Mouse (Mus musculus): ENCODE data around the gene Prkaa2. TPM values are rescaled to one million over a fixed set of nuclear protein-coding genes. Genes with fewer than 3 reads are reported as not detected.
A peak's percentile ranks its signal among the peaks of the same experiment; 100 is the strongest.

Gene Prkaa2
- polyA plus RNA-seq, 1 experiment from 2014 or later = 0.72 TPM

GRCm38 (mm10) chr4:105076152-105076551, 33.5 kb downstream of the Prkaa2 start:
- Histone ChIP-seq H3K4me2 (ENCODE audit: low read depth, severe bottlenecking) (no peak overlapping the region), H3K4me1 (ENCODE audit: control insufficient read depth, insufficient read depth, low read length) (no peaks in the 10 kb centered on the region), H3K9ac (ENCODE audit: low read length) (no peak overlapping the region), H3K27me3 (ENCODE audit: control insufficient read depth, insufficient read depth, low read length) (no peaks in the 10 kb centered on the region), H3K27ac (replicated peaks; ENCODE audit: low read depth, low read length) (no peak overlapping the region), H3K9me3 (ENCODE audit: control insufficient read depth, low read length) (no peaks in the 10 kb centered on the region), H3K36me3 (ENCODE audit: control insufficient read depth, insufficient read depth, low read length) (no peaks in the 10 kb centered on the region), H3K4me3 (ENCODE audit: low read depth, low read length) (no peak overlapping the region)
- no peak for ATAC-seq (ENCODE audit: insufficient number of reproducible peaks, low FRiP score, low TSS enrichment, low read depth)
- no peak for DNase-seq (ENCODE audit: low spot score)
- WGBS = 85% methylated on average over 6 of the region's 6 CpGs

GRCm38 (mm10) chr4:105071761-105072427, 37.8 kb downstream of the Prkaa2 start:
- Histone ChIP-seq H3K4me1 (ENCODE audit: control insufficient read depth, insufficient read depth, low read length) (no peaks in the 10 kb centered on the region), H3K4me2 (ENCODE audit: low read depth, severe bottlenecking) (no peak overlapping the region), H3K4me3 (ENCODE audit: low read depth, low read length) (no peak overlapping the region), H3K27ac (replicated peaks; ENCODE audit: low read depth, low read length) (no peak overlapping the region), H3K27me3 (ENCODE audit: control insufficient read depth, insufficient read depth, low read length) (no peaks in the 10 kb centered on the region), H3K9me3 (ENCODE audit: control insufficient read depth, low read length) (no peaks in the 10 kb centered on the region), H3K9ac (ENCODE audit: low read length) (no peak overlapping the region), H3K36me3 (ENCODE audit: control insufficient read depth, insufficient read depth, low read length) (no peaks in the 10 kb centered on the region)
- no peak for ATAC-seq (ENCODE audit: insufficient number of reproducible peaks, low FRiP score, low TSS enrichment, low read depth)
- no peak for DNase-seq (ENCODE audit: low spot score)
- WGBS = 90% methylated on average over 3 of the region's 3 CpGs

GRCm38 (mm10) chr4:105070982-105071381, 38.7 kb downstream of the Prkaa2 start:
- Histone ChIP-seq H3K9me3 (ENCODE audit: control insufficient read depth, low read length) (no peaks in the 10 kb centered on the region), H3K27me3 (ENCODE audit: control insufficient read depth, insufficient read depth, low read length) (no peaks in the 10 kb centered on the region), H3K9ac (ENCODE audit: low read length) (no peak overlapping the region), H3K4me3 (ENCODE audit: low read depth, low read length) (no peak overlapping the region), H3K36me3 (ENCODE audit: control insufficient read depth, insufficient read depth, low read length) (no peaks in the 10 kb centered on the region), H3K4me2 (ENCODE audit: low read depth, severe bottlenecking) (no peak overlapping the region), H3K4me1 (ENCODE audit: control insufficient read depth, insufficient read depth, low read length) (no peaks in the 10 kb centered on the region), H3K27ac (replicated peaks; ENCODE audit: low read depth, low read length) (no peak overlapping the region)
- ATAC-seq (ENCODE audit: insufficient number of reproducible peaks, low FRiP score, low TSS enrichment, low read depth) (no peak), DNase-seq (ENCODE audit: low spot score) (peak; percentile 84)
- 30% methylated on average over 3 of the region's 3 CpGs for WGBS

GRCm38 (mm10) chr4:105051291-105051690, 58.4 kb downstream of the Prkaa2 start:
- no peak for DNase-seq (ENCODE audit: low spot score)
- WGBS = 92% methylated on average over 5 of the region's 5 CpGs
- Histone ChIP-seq H3K4me3 (ENCODE audit: low read depth, low read length) (no peak overlapping the region), H3K27ac (replicated peaks; ENCODE audit: low read depth, low read length) (no peak overlapping the region), H3K9ac (ENCODE audit: low read length) (no peak overlapping the region), H3K4me2 (ENCODE audit: low read depth, severe bottlenecking) (no peak overlapping the region), H3K4me1 (ENCODE audit: control insufficient read depth, insufficient read depth, low read length) (no peaks in the 10 kb centered on the region), H3K27me3 (ENCODE audit: control insufficient read depth, insufficient read depth, low read length) (no peaks in the 10 kb centered on the region), H3K36me3 (ENCODE audit: control insufficient read depth, insufficient read depth, low read length) (no peaks in the 10 kb centered on the region), H3K9me3 (ENCODE audit: control insufficient read depth, low read length) (no peaks in the 10 kb centered on the region)
- no peak for ATAC-seq (ENCODE audit: insufficient number of reproducible peaks, low FRiP score, low TSS enrichment, low read depth)

GRCm38 (mm10) chr4:105050041-105050440, 59.6 kb downstream of the Prkaa2 start:
- 83% methylated on average over 1 of the region's 1 CpGs for WGBS
- no peaks in the 10 kb centered on the region for H3K4me1 ChIP-seq (ENCODE audit: control insufficient read depth, insufficient read depth, low read length)
- no peak overlapping the region for H3K4me2 ChIP-seq (ENCODE audit: low read depth, severe bottlenecking)
- H3K27me3 ChIP-seq (ENCODE audit: control insufficient read depth, insufficient read depth, low read length) = no peaks in the 10 kb centered on the region
- no peak overlapping the region for H3K27ac ChIP-seq (replicated peaks; ENCODE audit: low read depth, low read length)
- H3K9me3 ChIP-seq (ENCODE audit: control insufficient read depth, low read length) = no peaks in the 10 kb centered on the region
- no peak overlapping the region for H3K9ac ChIP-seq (ENCODE audit: low read length)
- H3K36me3 ChIP-seq (ENCODE audit: control insufficient read depth, insufficient read depth, low read length) = no peaks in the 10 kb centered on the region
- H3K4me3 ChIP-seq (ENCODE audit: low read depth, low read length) = no peak overlapping the region
- DNase-seq (ENCODE audit: low spot score) (no peak), ATAC-seq (ENCODE audit: insufficient number of reproducible peaks, low FRiP score, low TSS enrichment, low read depth) (no peak)

GRCm38 (mm10) chr4:105034259-105034658, 75.4 kb downstream of the Prkaa2 start:
- H3K9ac ChIP-seq (ENCODE audit: low read length) = no peak overlapping the region
- ATAC-seq (ENCODE audit: insufficient number of reproducible peaks, low FRiP score, low TSS enrichment, low read depth) (no peak), DNase-seq (ENCODE audit: low spot score) (no peak)
- no peak overlapping the region for H3K27ac ChIP-seq (replicated peaks; ENCODE audit: low read depth, low read length)
- H3K9me3 ChIP-seq (ENCODE audit: control insufficient read depth, low read length) = no peaks in the 10 kb centered on the region
- no peaks in the 10 kb centered on the region for H3K27me3 ChIP-seq (ENCODE audit: control insufficient read depth, insufficient read depth, low read length)
- H3K36me3 ChIP-seq (ENCODE audit: control insufficient read depth, insufficient read depth, low read length) = no peaks in the 10 kb centered on the region
- no peak overlapping the region for H3K4me3 ChIP-seq (ENCODE audit: low read depth, low read length)
- H3K4me2 ChIP-seq (ENCODE audit: low read depth, severe bottlenecking) = no peak overlapping the region
- H3K4me1 ChIP-seq (ENCODE audit: control insufficient read depth, insufficient read depth, low read length) = no peaks in the 10 kb centered on the region

GRCm38 (mm10) chr4:105033153-105033552, 76.5 kb downstream of the Prkaa2 start:
- H3K9me3 ChIP-seq (ENCODE audit: control insufficient read depth, low read length) = no peaks in the 10 kb centered on the region
- no peaks in the 10 kb centered on the region for H3K4me1 ChIP-seq (ENCODE audit: control insufficient read depth, insufficient read depth, low read length)
- H3K4me3 ChIP-seq (ENCODE audit: low read depth, low read length) = no peak overlapping the region
- H3K27me3 ChIP-seq (ENCODE audit: control insufficient read depth, insufficient read depth, low read length) = no peaks in the 10 kb centered on the region
- ATAC-seq (ENCODE audit: insufficient number of reproducible peaks, low FRiP score, low TSS enrichment, low read depth) (no peak), DNase-seq (ENCODE audit: low spot score) (no peak)
- no peak overlapping the region for H3K27ac ChIP-seq (replicated peaks; ENCODE audit: low read depth, low read length)
- no peak overlapping the region for H3K4me2 ChIP-seq (ENCODE audit: low read depth, severe bottlenecking)
- WGBS = 56% methylated on average over 7 of the region's 7 CpGs
- H3K9ac ChIP-seq (ENCODE audit: low read length) = no peak overlapping the region
- no peaks in the 10 kb centered on the region for H3K36me3 ChIP-seq (ENCODE audit: control insufficient read depth, insufficient read depth, low read length)

DNA sequence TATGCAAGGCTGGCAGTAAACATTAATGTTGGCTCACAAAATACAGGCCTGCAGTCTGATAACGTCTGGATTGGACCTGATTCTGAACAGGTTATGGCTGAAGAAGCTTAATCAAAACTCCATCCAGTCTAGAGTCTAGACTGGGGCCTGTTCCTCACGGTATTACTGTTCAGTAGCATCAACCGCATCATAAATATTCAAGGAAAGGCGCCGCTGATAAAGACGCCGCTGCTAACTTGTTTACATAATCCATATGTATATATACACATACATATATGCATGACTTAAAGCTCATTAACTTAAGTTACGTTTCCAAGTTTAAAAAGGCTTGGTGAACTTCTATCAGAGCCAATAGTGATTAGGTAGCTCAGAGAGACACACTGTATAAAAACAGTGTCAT, 78.6 kb downstream of the Prkaa2 start:
- Histone ChIP-seq H3K27me3 (ENCODE audit: control insufficient read depth, insufficient read depth, low read length) (no peaks in the 10 kb centered on the region), H3K9me3 (ENCODE audit: control insufficient read depth, low read length) (no peaks in the 10 kb centered on the region), H3K4me2 (ENCODE audit: low read depth, severe bottlenecking) (no peak overlapping the region), H3K4me1 (ENCODE audit: control insufficient read depth, insufficient read depth, low read length) (no peaks in the 10 kb centered on the region), H3K27ac (replicated peaks; ENCODE audit: low read depth, low read length) (no peak overlapping the region), H3K9ac (ENCODE audit: low read length) (no peak overlapping the region), H3K4me3 (ENCODE audit: low read depth, low read length) (no peak overlapping the region), H3K36me3 (ENCODE audit: control insufficient read depth, insufficient read depth, low read length) (no peaks in the 10 kb centered on the region)
- 85% methylated on average over 8 of the region's 8 CpGs for WGBS
- DNase-seq (ENCODE audit: low spot score) (no peak), ATAC-seq (ENCODE audit: insufficient number of reproducible peaks, low FRiP score, low TSS enrichment, low read depth) (no peak)

- Histone ChIP-seq H3K4me3 (ENCODE audit: low read depth, low read length) (no peak overlapping the region), H3K36me3 (ENCODE audit: control insufficient read depth, insufficient read depth, low read length) (no peaks in the 10 kb centered on the region), H3K4me1 (ENCODE audit: control insufficient read depth, insufficient read depth, low read length) (no peaks in the 10 kb centered on the region), H3K27ac (replicated peaks; ENCODE audit: low read depth, low read length) (no peak overlapping the region), H3K4me2 (ENCODE audit: low read depth, severe bottlenecking) (no peak overlapping the region), H3K27me3 (ENCODE audit: control insufficient read depth, insufficient read depth, low read length) (no peaks in the 10 kb centered on the region), H3K9ac (ENCODE audit: low read length) (no peak overlapping the region), H3K9me3 (ENCODE audit: control insufficient read depth, low read length) (no peaks in the 10 kb centered on the region)
- 78% methylated on average over 6 of the region's 6 CpGs for WGBS
- DNase-seq (ENCODE audit: low spot score) (no peak), ATAC-seq (ENCODE audit: insufficient number of reproducible peaks, low FRiP score, low TSS enrichment, low read depth) (no peak)
Observed at GRCm38 (mm10) chr4:105027278-105027677, 82.4 kb downstream of the Prkaa2 start.

All from limb, embryonic 11.5 days (tissue).